Mouse (Mus musculus) stomach, postnatal 0 days (tissue): ENCODE measurements around the gene Gpsm1. TPM values are rescaled to one million over a fixed set of nuclear protein-coding genes. Genes with fewer than 3 reads are reported as not detected.

Source experiments
- ATAC-seq: fragments of 200-750 bp; cut with Nextera tagmentation; 2 replicates; pipeline ENCODE4 v1.8.0; 2017; ENCODE audit not compliant: low FRiP score, low TSS enrichment
- DNase-seq: peaks from one replicate; pipeline ENCODE4 v3.0.0-alpha.2; 2016; ENCODE audit warnings: low spot score
- H3K27ac ChIP-seq: fragments of 300-500 bp; sonication (generic); replicated peaks from 2 replicates; pipeline ENCODE4 v1.5.1; 2014; ENCODE audit warnings: mild to moderate bottlenecking, control low read depth
- H3K27me3 ChIP-seq: fragments of 300-500 bp; sonication (generic); 2 replicates; pipeline ENCODE4 v1.6.1; 2014; ENCODE audit warnings: low read length; ENCODE audit not compliant: control insufficient read depth, insufficient read depth
- H3K36me3 ChIP-seq: fragments of 300-500 bp; sonication (generic); 2 replicates; pipeline ENCODE4 v1.6.1; 2014; ENCODE audit warnings: low read length, mixed read lengths; ENCODE audit not compliant: control insufficient read depth, insufficient read depth
- H3K4me1 ChIP-seq: fragments of 300-500 bp; sonication (generic); replicated peaks from 2 replicates; pipeline ENCODE4 v1.6.1; 2014; ENCODE audit warnings: antibody characterized with exemption; ENCODE audit not compliant: control insufficient read depth, insufficient read depth
- H3K4me2 ChIP-seq: fragments of 300-500 bp; sonication (generic); replicated peaks from 2 replicates; pipeline ENCODE4 v1.6.1; 2014; ENCODE audit warnings: low read depth, mild to moderate bottlenecking, control low read depth, moderate library complexity
- H3K4me3 ChIP-seq: fragments of 300-500 bp; sonication (generic); 2 replicates; pipeline ENCODE4 v1.5.1; 2014; ENCODE audit warnings: low read depth, low read length, control low read depth
- H3K9ac ChIP-seq: fragments of 300-500 bp; sonication (generic); 2 replicates; pipeline ENCODE4 v1.6.1; 2014; ENCODE audit warnings: mild to moderate bottlenecking, low read length, control low read depth, mixed read lengths
- H3K9me3 ChIP-seq: fragments of 300-500 bp; sonication (generic); 2 replicates; pipeline ENCODE4 v1.6.1; 2016; ENCODE audit warnings: low read length; ENCODE audit not compliant: control insufficient read depth
- CTCF ChIP-seq: IDR thresholded peaks from 2 replicates; pipeline ENCODE4 v1.5.1; 2016; ENCODE audit warnings: antibody characterized with exemption, low read depth, mild to moderate bottlenecking, moderate library complexity
- EP300 ChIP-seq: optimal IDR thresholded peaks from 2 replicates; pipeline ENCODE3; 2016; ENCODE audit warnings: antibody characterized with exemption
- WGBS: fragments of 180-500 bp; shearing (Covaris S2); extraction: QIAGEN DNeasy Blood & Tissue Kit; methylation state at CpG from one replicate; pipeline ENCODE4 v1.1.7; 2014; 5-methylcytosine and 5-hydroxymethylcytosine counted together
- polyA plus RNA-seq: library from polyadenylated mRNA; unstranded; fragments of >200 nt; fragmentation: Nextera tagmentation; extraction: Ambion mirVana; gene quantifications from 2 replicates; pipeline ENCODE4 v1.2.1, GENCODE M21; 2015

Gene Gpsm1
- polyA plus RNA-seq, 1 experiment from 2014 or later, result 20.9 TPM

DNA sequence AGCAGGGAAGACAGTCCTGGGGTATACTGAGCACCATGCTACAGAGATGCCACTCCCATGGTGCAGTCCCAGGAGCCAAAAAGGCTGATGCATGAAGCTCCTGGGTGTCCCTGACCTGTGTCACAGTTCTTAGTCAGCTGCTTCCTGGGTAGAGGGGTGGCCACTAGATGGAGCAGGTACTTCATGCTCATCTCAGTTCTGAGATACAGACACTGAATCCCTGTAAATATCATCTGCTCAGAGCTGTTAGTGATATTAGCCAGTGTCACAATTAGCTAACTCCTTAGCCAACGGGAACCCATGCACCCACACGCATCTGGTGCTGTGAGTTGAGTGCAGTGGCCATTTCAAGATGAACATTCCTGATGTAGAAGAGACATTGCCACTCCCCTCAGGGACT, 9.6 kb downstream of the Gpsm1 start:
- Histone ChIP-seq H3K4me2 (no peak overlapping the region), H3K9me3 (no peaks in the 10 kb centered on the region), H3K4me3 (no peak overlapping the region), H3K9ac (no peak overlapping the region), H3K27ac (no peak overlapping the region), H3K27me3 (no peaks in the 10 kb centered on the region), H3K4me1 (no peaks in the 10 kb centered on the region), H3K36me3 (peaks cover 8% of the 10 kb centered on the region; the same call in 1 of the 2 replicates)
- TF ChIP-seq CTCF (peak; percentile 74), EP300 (no peak)
- no peak for ATAC-seq
- DNase-seq, result no peak
- 75% methylated on average over 2 of the region's 2 CpGs for WGBS

- Histone ChIP-seq H3K4me1 (no peaks in the 10 kb centered on the region), H3K9me3 (no peaks in the 10 kb centered on the region), H3K36me3 (peaks cover 8% of the 10 kb centered on the region; the same call in 1 of the 2 replicates), H3K4me2 (no peak overlapping the region), H3K4me3 (no peak overlapping the region), H3K27ac (no peak overlapping the region), H3K9ac (no peak overlapping the region), H3K27me3 (no peaks in the 10 kb centered on the region)
- peak; percentile 90 for ATAC-seq
- peak; percentile 87 for DNase-seq
- TF ChIP-seq CTCF (peak; percentile 98), EP300 (no peak)
- 61% methylated on average over 15 of the region's 15 CpGs for whole genome bisulfite sequencing
These were observed 10.3 kb downstream of the Gpsm1 start for GRCm38 (mm10) chr2:26325386-26326181.

- Histone ChIP-seq H3K9ac (no peak overlapping the region), H3K36me3 (peaks cover 13% of the 10 kb centered on the region; the same call in 1 of the 2 replicates), H3K27ac (no peak overlapping the region), H3K9me3 (no peaks in the 10 kb centered on the region), H3K4me3 (no peak overlapping the region), H3K27me3 (no peaks in the 10 kb centered on the region), H3K4me1 (no peaks in the 10 kb centered on the region), H3K4me2 (no peak overlapping the region)
- DNase-seq (no peak), ATAC-seq (no peak)
- TF ChIP-seq EP300, result no peak
- no peak for TF ChIP-seq CTCF
- 78% methylated on average over 4 of the region's 4 CpGs for WGBS
These were observed 12.5 kb downstream of the Gpsm1 start for GRCm38 (mm10) chr2:26327852-26328251.

DNA sequence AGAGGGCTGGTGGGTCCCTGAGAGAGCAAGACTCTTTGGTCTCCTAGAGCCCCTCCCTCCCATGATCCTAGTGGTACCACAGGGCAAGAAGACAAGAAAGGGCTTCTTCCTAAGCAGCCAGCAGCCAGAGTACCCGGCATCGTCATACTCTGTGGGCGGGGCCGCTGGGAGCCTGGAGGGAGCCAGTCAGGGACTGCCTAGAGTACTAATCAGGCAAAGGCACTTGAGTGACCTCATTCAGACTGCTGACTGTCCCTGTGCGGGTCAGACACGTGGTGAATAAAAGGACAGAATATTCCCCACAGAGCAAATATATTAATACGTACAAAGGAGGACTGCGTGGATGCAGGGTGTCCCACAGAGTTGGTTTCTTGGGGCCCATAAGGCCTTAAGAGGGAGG, 14.1 kb downstream of the Gpsm1 start:
- Histone ChIP-seq H3K4me2 (no peak overlapping the region), H3K36me3 (peaks cover 9% of the 10 kb centered on the region; the same call in 1 of the 2 replicates), H3K4me3 (no peak overlapping the region), H3K9me3 (no peaks in the 10 kb centered on the region), H3K27me3 (no peaks in the 10 kb centered on the region), H3K27ac (no peak overlapping the region), H3K9ac (no peak overlapping the region), H3K4me1 (no peaks in the 10 kb centered on the region)
- ATAC-seq (peak; percentile 81), DNase-seq (peak; percentile 77)
- TF ChIP-seq EP300 (no peak), CTCF (no peak)
- 59% methylated on average over 8 of the region's 8 CpGs for WGBS

DNA sequence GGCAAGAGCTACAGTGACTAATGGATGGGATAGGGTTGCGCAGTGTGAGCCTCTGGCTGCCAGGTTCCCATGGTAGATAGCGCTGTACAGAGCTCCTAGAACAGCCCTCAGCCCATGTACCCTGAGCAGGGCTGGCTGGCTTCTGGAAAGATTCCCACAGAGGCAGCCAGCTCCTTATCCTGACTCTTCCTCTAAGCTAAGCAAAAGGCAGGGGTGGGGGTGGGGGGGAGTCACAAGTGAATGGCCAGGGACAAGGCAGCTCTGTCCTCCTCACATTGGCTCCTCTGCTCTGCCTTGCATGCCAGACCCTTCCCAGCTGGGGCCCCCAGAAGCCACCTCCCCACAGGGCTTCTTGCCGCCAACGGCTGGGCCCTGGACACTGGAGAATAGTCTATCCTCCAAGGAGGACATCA, 14.7 kb downstream of the Gpsm1 start:
- Histone ChIP-seq H3K4me1 (no peaks in the 10 kb centered on the region), H3K27me3 (no peaks in the 10 kb centered on the region), H3K9me3 (no peaks in the 10 kb centered on the region), H3K36me3 (peaks cover 9% of the 10 kb centered on the region; the same call in 1 of the 2 replicates), H3K4me2 (no peak overlapping the region), H3K4me3 (no peak overlapping the region), H3K9ac (no peak overlapping the region), H3K27ac (no peak overlapping the region)
- ATAC-seq, result 0 out of 2 replicates have a peak, but pooled peaks have one; percentile 38
- WGBS, result 87% methylated on average over 4 of the region's 4 CpGs
- TF ChIP-seq EP300 (no peak), CTCF (no peak)
- DNase-seq, result no peak

- TF ChIP-seq EP300 (no peak), CTCF (no peak)
- Histone ChIP-seq H3K4me2 (no peak overlapping the region), H3K36me3 (peaks cover 9% of the 10 kb centered on the region; the same call in 1 of the 2 replicates), H3K27me3 (no peaks in the 10 kb centered on the region), H3K9ac (no peak overlapping the region), H3K27ac (no peak overlapping the region), H3K4me1 (no peaks in the 10 kb centered on the region), H3K4me3 (no peak overlapping the region), H3K9me3 (no peaks in the 10 kb centered on the region)
- WGBS, result 70% methylated on average over 6 of the region's 6 CpGs
- ATAC-seq (no peak), DNase-seq (no peak)
These were observed 15.4 kb downstream of the Gpsm1 start for GRCm38 (mm10) chr2:26330702-26331101.
